Mouse (Mus musculus) left cerebral cortex, adult 9 months (tissue): ENCODE results near the gene Slc39a10.
"Not testable (repeated sequence)": the region's sequence is repeated elsewhere in the genome, so short reads cannot be mapped to it uniquely, and the experiment has no call there.

Experiments used
- DNase-seq, 2 experiments: peaks; one replicate each; pipeline ENCODE4 v3.0.0; 2022; ENCODE audit warnings: low spot score in 2 of 2

The Slc39a10 gene

GRCm38 (mm10) chr1:46782227-46782626 is 110.4 kb downstream of the Slc39a10 start:
- not testable (repeated sequence) for DNase-seq

- DNase-seq, result not testable (repeated sequence)
Measured at GRCm38 (mm10) chr1:46770077-46770695, 122.5 kb downstream of the Slc39a10 start.

GRCm38 (mm10) chr1:46769318-46769717 is 123.3 kb downstream of the Slc39a10 start:
- DNase-seq, result not testable (repeated sequence)

- DNase-seq, result not testable (repeated sequence)
Measured at GRCm38 (mm10) chr1:46764600-46764999, 128.1 kb downstream of the Slc39a10 start.
